Mouse (Mus musculus): ENCODE results near the gene Lpar1. TPM values are rescaled to one million over a fixed set of nuclear protein-coding genes. Genes with fewer than 3 reads are reported as not detected.

The Lpar1 gene
- total and polyA plus RNA-seq, 2 experiments from 2014 or later: 14.3 to 24.3 TPM

DNA sequence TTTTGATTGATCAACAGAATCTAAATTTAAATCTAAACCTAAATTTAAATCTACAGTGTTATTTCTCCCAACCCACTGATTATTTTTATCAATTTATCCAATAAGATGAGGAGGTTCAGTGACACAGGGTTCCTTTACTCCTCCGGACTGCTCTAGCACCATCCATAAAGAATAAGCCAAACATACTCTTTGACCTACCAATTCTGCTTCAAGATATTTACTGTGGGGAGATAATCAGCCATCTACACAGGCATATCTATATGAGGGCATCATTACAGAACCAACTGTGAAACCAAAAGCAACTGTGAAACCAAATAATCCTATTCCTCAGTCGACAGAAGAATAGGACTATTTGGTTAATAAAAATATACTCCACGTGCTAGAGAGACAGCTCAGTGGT lies 25.8 kb downstream of the Lpar1 start:
- no peak overlapping the region for H3K4me2 ChIP-seq (ENCODE audit: low read depth, low read length)
- no peaks in the 10 kb centered on the region for H3K4me1 ChIP-seq (ENCODE audit: insufficient read depth, low read length)
- WGBS: 92% methylated on average over 3 of the region's 3 CpGs
- H3K4me3 ChIP-seq (ENCODE audit: low read length): no peak overlapping the region
- H3K9ac ChIP-seq (replicated peaks; ENCODE audit: low read length): no peak overlapping the region
- DNase-seq (ENCODE audit: low spot score) (no peak), ATAC-seq (no peak)
- no peaks in the 10 kb centered on the region for H3K36me3 ChIP-seq (ENCODE audit: insufficient read depth, low read length)
- no peak for TF ChIP-seq CTCF (IDR thresholded peaks at IDR 0.05; ENCODE audit: low read depth)
- no peaks in the 10 kb centered on the region for H3K9me3 ChIP-seq (ENCODE audit: low read length)
- H3K27me3 ChIP-seq (ENCODE audit: insufficient read depth, low read length): no peaks in the 10 kb centered on the region
- H3K27ac ChIP-seq: no peak overlapping the region

DNA sequence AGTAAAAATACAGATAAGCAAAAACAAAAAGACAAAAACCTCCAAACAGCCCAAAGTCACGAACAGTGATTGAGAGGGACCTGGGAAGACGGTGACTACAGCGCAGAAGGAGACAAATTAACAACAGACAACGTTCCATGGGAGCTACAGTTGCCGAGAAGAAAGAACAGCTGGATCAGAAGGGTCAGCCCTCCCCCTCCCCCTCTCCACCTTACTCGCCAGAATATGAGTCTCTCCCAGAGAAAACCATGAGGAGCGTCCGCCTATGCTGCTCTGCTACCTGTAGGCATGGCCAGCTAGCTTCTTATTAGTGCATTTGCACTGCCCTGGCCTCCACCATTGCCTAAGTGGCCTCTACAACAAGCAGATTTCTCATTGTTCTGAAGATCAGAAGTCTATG lies 32.6 kb downstream of the Lpar1 start:
- WGBS: 88% methylated on average over 8 of the region's 8 CpGs
- H3K4me1 ChIP-seq (ENCODE audit: insufficient read depth, low read length): no peaks in the 10 kb centered on the region
- H3K36me3 ChIP-seq (ENCODE audit: insufficient read depth, low read length): no peaks in the 10 kb centered on the region
- H3K27me3 ChIP-seq (ENCODE audit: insufficient read depth, low read length): no peaks in the 10 kb centered on the region
- TF ChIP-seq CTCF (IDR thresholded peaks at IDR 0.05; ENCODE audit: low read depth): no peak
- DNase-seq (ENCODE audit: low spot score) (no peak), ATAC-seq (no peak)
- no peak overlapping the region for H3K9ac ChIP-seq (replicated peaks; ENCODE audit: low read length)
- no peaks in the 10 kb centered on the region for H3K9me3 ChIP-seq (ENCODE audit: low read length)
- H3K27ac ChIP-seq: no peak overlapping the region
- no peak overlapping the region for H3K4me3 ChIP-seq (ENCODE audit: low read length)
- no peak overlapping the region for H3K4me2 ChIP-seq (ENCODE audit: low read depth, low read length)

DNA sequence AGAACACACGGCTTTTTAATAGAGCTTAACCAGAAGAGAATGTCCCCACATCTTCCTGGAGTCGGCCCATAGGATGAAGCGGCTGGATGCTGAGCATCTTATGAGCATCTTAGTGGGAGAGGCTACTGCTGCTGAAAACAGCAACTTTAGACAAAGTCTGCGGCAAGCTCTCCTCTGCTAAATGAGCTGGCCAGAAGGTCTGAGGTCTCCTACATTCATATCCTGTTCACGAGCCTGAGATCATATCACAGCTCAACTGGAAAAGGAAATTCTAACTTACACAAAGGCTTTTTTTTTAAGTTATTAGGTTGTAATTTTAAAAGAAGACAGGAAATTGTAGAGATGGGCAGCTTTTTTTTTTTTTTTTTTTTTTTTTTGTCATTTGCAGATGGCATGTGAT lies 33.2 kb downstream of the Lpar1 start:
- 86% methylated on average over 5 of the region's 5 CpGs for WGBS
- no peak for DNase-seq (ENCODE audit: low spot score)

DNA sequence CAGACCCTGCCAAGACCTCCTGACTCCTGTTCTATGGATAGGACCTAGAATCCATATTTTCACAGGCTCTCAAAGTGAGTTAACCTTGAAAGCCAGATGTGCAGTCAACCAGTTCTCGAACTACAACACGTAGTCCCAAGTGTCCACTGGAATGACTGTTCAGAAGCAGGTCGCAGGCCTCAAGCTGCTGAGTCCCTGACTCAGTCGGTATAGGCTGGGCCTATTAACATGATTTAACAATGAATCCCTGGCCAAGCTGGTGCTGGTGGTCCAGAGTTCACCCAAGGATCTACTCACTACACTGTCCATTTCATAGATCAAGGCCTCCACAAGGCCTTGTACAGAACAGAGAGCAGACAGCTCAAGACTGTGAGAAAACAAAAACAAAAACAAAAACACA lies 33.8 kb downstream of the Lpar1 start:
- Histone ChIP-seq H3K36me3 (ENCODE audit: insufficient read depth, low read length) (no peaks in the 10 kb centered on the region), H3K4me3 (ENCODE audit: low read length) (no peak overlapping the region), H3K27ac (no peak overlapping the region), H3K4me1 (ENCODE audit: insufficient read depth, low read length) (no peaks in the 10 kb centered on the region), H3K4me2 (ENCODE audit: low read depth, low read length) (no peak overlapping the region), H3K9ac (replicated peaks; ENCODE audit: low read length) (no peak overlapping the region), H3K27me3 (ENCODE audit: insufficient read depth, low read length) (no peaks in the 10 kb centered on the region), H3K9me3 (ENCODE audit: low read length) (no peaks in the 10 kb centered on the region)
- DNase-seq (ENCODE audit: low spot score) (no peak), ATAC-seq (no peak)
- WGBS: 88% methylated on average over 4 of the region's 4 CpGs
- TF ChIP-seq CTCF (IDR thresholded peaks at IDR 0.05; ENCODE audit: low read depth): no peak

More for the DNA sequence above, 33.2 kb downstream of the Lpar1 start:
- H3K4me1 ChIP-seq (ENCODE audit: insufficient read depth, low read length): no peaks in the 10 kb centered on the region
- H3K27me3 ChIP-seq (ENCODE audit: insufficient read depth, low read length): no peaks in the 10 kb centered on the region
- no peak overlapping the region for H3K4me3 ChIP-seq (ENCODE audit: low read length)
- no peak for TF ChIP-seq CTCF (IDR thresholded peaks at IDR 0.05; ENCODE audit: low read depth)
- no peak overlapping the region for H3K9ac ChIP-seq (replicated peaks; ENCODE audit: low read length)
- H3K36me3 ChIP-seq (ENCODE audit: insufficient read depth, low read length): no peaks in the 10 kb centered on the region
- no peak for ATAC-seq
- no peak overlapping the region for H3K4me2 ChIP-seq (ENCODE audit: low read depth, low read length)
- no peaks in the 10 kb centered on the region for H3K9me3 ChIP-seq (ENCODE audit: low read length)
- H3K27ac ChIP-seq: no peak overlapping the region

DNA sequence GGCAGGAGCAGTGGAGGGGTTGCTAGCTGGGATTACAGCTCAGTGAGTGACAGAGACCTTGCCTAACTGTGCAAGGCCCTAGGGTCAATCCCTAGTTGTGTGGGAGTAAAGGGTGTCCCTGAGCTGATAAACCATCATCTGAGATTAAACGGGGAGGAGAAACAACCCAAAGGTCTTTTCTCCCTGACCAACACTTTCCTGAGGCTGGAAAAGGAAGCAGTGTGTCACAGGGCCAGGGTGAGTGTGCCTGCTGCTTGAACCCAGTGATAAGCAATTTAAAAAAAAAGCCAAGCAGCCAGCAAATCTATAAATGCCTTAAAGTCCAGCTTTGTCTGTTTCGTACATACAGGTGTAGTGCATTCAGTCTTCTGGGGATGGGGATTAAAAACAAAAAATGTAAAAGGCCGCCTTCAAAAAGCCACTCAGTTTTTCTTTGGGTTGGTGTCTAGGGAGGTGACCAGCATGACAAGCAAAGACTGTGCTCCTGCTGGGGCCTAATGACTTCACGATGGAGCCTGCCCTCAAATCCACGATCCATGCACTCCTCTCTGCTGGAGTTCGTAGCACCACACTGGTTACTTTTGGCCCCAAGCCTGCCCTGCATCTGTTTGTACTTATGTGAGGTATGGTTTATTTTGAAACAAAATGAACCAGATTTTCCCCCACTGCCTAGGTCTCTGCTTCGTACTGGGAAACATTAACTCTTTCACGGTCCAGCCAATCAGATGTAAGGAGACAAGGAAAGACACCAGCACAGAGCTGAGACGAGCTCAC lies 35.3 kb downstream of the Lpar1 start:
- Histone ChIP-seq H3K9me3 (ENCODE audit: low read length) (no peaks in the 10 kb centered on the region), H3K9ac (replicated peaks; ENCODE audit: low read length) (no peak overlapping the region), H3K4me2 (ENCODE audit: low read depth, low read length) (no peak overlapping the region), H3K4me1 (ENCODE audit: insufficient read depth, low read length) (no peaks in the 10 kb centered on the region), H3K4me3 (ENCODE audit: low read length) (no peak overlapping the region), H3K27ac (no peak overlapping the region), H3K36me3 (ENCODE audit: insufficient read depth, low read length) (no peaks in the 10 kb centered on the region), H3K27me3 (ENCODE audit: insufficient read depth, low read length) (no peaks in the 10 kb centered on the region)
- WGBS: 47% methylated on average over 9 of the region's 9 CpGs
- TF ChIP-seq CTCF (IDR thresholded peaks at IDR 0.05; ENCODE audit: low read depth): no peak
- no peak for ATAC-seq
- no peak for DNase-seq (ENCODE audit: low spot score)

DNA sequence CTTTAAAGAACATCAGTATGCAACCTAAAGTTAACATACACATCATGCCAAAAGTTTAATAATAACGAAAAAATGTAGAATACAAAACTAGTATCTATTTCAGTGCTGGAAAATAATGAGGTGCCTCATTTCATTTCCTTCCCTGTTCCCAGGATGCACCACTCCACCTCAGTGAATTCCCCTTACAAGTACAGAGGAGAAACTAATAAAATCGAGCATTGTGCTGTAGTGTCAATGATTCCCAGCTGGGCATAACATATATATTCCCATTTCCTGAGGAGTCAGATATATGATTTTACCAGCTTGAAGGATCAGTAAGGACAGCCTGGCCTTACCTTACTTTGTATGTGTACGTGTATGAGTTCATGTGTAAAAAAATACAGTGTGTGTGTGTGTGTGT lies 36.9 kb downstream of the Lpar1 start:
- Histone ChIP-seq H3K27me3 (ENCODE audit: insufficient read depth, low read length) (no peaks in the 10 kb centered on the region), H3K36me3 (ENCODE audit: insufficient read depth, low read length) (no peaks in the 10 kb centered on the region), H3K9ac (replicated peaks; ENCODE audit: low read length) (no peak overlapping the region), H3K4me1 (ENCODE audit: insufficient read depth, low read length) (no peaks in the 10 kb centered on the region), H3K4me2 (ENCODE audit: low read depth, low read length) (no peak overlapping the region), H3K9me3 (ENCODE audit: low read length) (no peaks in the 10 kb centered on the region), H3K4me3 (ENCODE audit: low read length) (no peak overlapping the region), H3K27ac (no peak overlapping the region)
- TF ChIP-seq CTCF (IDR thresholded peaks at IDR 0.05; ENCODE audit: low read depth): no peak
- 80% methylated on average over 3 of the region's 3 CpGs for WGBS
- no peak for DNase-seq (ENCODE audit: low spot score)
- ATAC-seq: no peak

DNA sequence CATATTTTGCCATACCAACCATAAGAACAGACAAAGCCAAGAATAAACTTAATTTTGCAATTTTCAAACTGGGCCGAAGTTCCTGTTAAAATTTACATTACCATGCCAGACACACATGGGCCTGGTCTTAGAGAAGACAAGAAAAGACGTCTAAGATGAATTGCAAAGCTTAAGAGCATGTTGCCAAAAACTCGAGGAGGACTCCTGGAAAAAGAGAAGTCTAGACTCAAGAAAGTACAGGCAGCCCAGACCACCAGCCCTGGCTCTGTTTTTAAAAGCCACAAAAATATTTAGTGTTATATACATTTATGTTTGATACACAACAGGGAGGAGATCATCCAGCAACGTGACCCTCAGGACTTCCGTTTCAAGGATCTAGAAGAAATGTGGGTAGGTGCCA lies 37.5 kb downstream of the Lpar1 start:
- H3K4me3 ChIP-seq (ENCODE audit: low read length): no peak overlapping the region

More for the DNA sequence above, 37.5 kb downstream of the Lpar1 start:
- 84% methylated on average over 5 of the region's 5 CpGs for WGBS
- no peak overlapping the region for H3K27ac ChIP-seq
- no peak overlapping the region for H3K9ac ChIP-seq (replicated peaks; ENCODE audit: low read length)
- H3K4me1 ChIP-seq (ENCODE audit: insufficient read depth, low read length): no peaks in the 10 kb centered on the region
- no peaks in the 10 kb centered on the region for H3K27me3 ChIP-seq (ENCODE audit: insufficient read depth, low read length)
- H3K36me3 ChIP-seq (ENCODE audit: insufficient read depth, low read length): no peaks in the 10 kb centered on the region
- H3K4me2 ChIP-seq (ENCODE audit: low read depth, low read length): no peak overlapping the region
- DNase-seq (ENCODE audit: low spot score): no peak
- no peak for ATAC-seq
- no peak for TF ChIP-seq CTCF (IDR thresholded peaks at IDR 0.05; ENCODE audit: low read depth)
- no peaks in the 10 kb centered on the region for H3K9me3 ChIP-seq (ENCODE audit: low read length)

All from hindbrain, postnatal 0 days (tissue).